Mouse (Mus musculus): ENCODE results near the gene Nrp1. TPM values are rescaled to one million over a fixed set of nuclear protein-coding genes. Genes with fewer than 3 reads are reported as not detected.

The Nrp1 gene
- polyA plus RNA-seq, 1 experiment = 6.0 TPM

DNA sequence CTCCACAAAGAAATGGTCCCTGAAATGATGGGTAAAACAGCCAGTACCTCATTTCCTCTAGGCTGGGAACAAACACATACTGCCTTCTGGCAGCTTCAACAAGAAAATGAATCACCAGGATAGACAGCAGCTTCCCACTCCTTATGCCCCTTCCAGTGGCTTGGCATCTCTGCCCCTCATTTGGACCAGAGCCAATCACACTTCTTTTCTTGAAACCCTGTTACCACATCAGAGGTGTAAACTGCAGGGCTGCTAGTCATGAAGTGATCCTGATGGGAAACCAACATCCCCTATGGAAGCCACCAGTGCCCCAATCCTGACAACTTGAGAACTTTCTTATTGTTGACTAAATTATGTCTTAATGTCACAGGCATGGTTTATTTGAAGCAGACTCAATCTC is 150.3 kb downstream of the Nrp1 start:
- Histone ChIP-seq H3K27ac (ENCODE audit: control insufficient read depth, insufficient read depth, low read depth, low read length, poor library complexity) (no peak overlapping the region), H3K4me1 (ENCODE audit: control insufficient read depth, insufficient read depth, low read length) (no peaks in the 10 kb centered on the region), H3K4me3 (replicated peaks; ENCODE audit: control insufficient read depth, low read depth, low read length) (no peak overlapping the region)
- no peak for TF ChIP-seq POLR2A (IDR thresholded peaks at IDR 0.05; ENCODE audit: borderline replicate concordance, control insufficient read depth, low read depth, low read length)
- TF ChIP-seq CTCF (IDR thresholded peaks at IDR 0.05; ENCODE audit: control insufficient read depth, insufficient read depth, low read length) = no peak

DNA sequence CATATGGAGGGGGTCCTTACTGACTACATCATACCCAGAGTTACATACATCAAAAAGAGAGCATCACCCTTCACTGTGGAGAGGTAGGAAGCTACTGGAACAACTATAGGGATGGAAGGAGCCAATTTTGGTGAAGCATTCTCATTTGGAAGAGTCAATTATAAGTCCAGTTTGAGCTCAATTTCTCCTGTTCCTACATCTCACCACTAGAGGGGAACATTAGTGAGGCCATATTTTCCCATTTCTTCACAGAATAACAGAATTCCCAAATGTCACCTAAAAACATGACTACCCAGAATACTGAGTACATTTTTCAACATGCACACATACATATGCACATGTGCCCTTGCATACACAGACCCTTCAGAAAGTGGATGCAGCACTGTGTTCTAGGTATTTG is 152.6 kb downstream of the Nrp1 start:
- no peak overlapping the region for H3K27ac ChIP-seq (ENCODE audit: control insufficient read depth, insufficient read depth, low read depth, low read length, poor library complexity)
- TF ChIP-seq CTCF (IDR thresholded peaks at IDR 0.05; ENCODE audit: control insufficient read depth, insufficient read depth, low read length) = no peak
- no peak for TF ChIP-seq POLR2A (IDR thresholded peaks at IDR 0.05; ENCODE audit: borderline replicate concordance, control insufficient read depth, low read depth, low read length)
- no peak overlapping the region for H3K4me3 ChIP-seq (replicated peaks; ENCODE audit: control insufficient read depth, low read depth, low read length)
- no peaks in the 10 kb centered on the region for H3K4me1 ChIP-seq (ENCODE audit: control insufficient read depth, insufficient read depth, low read length)

DNA sequence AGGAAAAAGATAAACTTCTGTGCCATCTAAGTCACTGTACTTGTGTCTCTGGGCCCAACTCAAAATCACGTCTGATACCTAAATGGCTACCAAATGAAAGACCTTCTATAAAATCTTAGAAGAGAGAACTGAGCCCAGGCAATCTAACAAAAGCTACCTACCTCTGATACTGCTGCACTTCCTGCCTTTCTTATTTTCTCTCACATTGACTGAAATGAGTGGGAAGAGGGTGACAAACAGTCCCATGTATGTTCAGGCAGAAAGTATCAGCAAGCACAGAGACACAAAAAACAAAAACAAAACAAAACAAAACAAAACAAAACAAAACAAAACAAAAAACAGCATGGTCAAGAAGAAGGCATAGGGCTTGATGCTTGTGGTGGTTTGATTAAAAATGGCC is 153.3 kb downstream of the Nrp1 start:
- 67% methylated on average over 1 of the region's 1 CpGs for WGBS
- TF ChIP-seq POLR2A (IDR thresholded peaks at IDR 0.05; ENCODE audit: borderline replicate concordance, control insufficient read depth, low read depth, low read length) (no peak), CTCF (IDR thresholded peaks at IDR 0.05; ENCODE audit: control insufficient read depth, insufficient read depth, low read length) (no peak)
- Histone ChIP-seq H3K4me1 (ENCODE audit: control insufficient read depth, insufficient read depth, low read length) (no peaks in the 10 kb centered on the region), H3K4me3 (replicated peaks; ENCODE audit: control insufficient read depth, low read depth, low read length) (no peak overlapping the region), H3K27ac (ENCODE audit: control insufficient read depth, insufficient read depth, low read depth, low read length, poor library complexity) (no peak overlapping the region)

DNA sequence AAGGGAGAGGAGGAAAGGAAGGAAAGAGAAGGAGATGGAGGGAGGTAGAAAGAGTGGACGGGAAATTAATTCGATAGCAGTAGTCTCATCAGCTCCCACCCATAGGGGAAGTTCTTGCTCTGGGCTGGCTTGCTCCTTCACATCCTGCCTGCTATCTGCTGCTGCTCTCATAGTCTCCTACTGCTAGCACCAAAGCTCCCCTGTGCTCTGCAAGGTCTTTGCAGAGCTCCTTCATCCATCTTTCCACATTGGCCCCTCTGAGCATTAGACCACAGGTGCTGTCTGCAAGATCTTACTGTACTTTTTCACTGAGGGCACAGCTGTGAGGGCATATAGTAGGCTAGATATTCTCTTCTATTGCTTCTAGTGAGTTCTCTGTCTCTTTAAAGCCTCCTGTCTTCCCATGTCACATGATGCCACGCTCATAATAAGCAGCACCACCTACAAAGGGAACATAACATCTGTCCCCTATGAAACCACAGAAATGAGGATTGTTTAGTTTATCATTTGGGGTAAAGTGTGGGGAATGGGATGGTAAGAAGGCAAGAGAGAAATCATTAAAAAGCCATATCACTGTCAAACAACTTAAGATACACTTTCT is 158.5 kb downstream of the Nrp1 start:
- no peak overlapping the region for H3K27ac ChIP-seq (ENCODE audit: control insufficient read depth, insufficient read depth, low read depth, low read length, poor library complexity)
- H3K4me3 ChIP-seq (replicated peaks; ENCODE audit: control insufficient read depth, low read depth, low read length) = no peak overlapping the region
- H3K4me1 ChIP-seq (ENCODE audit: control insufficient read depth, insufficient read depth, low read length) = no peaks in the 10 kb centered on the region
- 14% methylated on average over 3 of the region's 3 CpGs for WGBS
- TF ChIP-seq POLR2A (IDR thresholded peaks at IDR 0.05; ENCODE audit: borderline replicate concordance, control insufficient read depth, low read depth, low read length) (no peak), CTCF (IDR thresholded peaks at IDR 0.05; ENCODE audit: control insufficient read depth, insufficient read depth, low read length) (no peak)

DNA sequence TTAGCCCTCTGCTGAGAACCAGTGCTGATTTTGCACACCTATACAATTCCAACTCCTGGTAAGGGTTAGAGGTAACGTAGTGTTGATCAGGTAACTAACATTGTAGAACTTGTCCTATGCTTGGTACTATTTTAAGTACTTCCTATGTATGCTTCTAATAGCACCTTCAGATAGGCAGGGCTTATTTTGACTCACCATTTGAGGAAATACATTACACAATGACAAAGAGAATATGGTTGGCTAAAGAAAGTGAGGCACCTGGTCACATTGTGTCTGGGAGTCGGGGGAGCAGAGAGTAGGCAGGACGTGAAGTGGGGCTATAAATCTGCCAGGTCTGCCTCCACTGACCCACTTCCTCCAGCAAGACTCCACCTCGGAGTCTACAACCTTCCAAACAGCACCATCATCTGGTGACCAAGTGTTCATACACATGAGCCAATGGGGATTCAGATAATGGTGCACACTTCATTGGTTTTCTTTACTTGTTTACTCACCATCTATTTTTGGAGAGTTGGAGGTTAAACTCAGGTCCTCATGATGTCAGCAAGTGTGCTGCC is 159.2 kb downstream of the Nrp1 start:
- TF ChIP-seq POLR2A (IDR thresholded peaks at IDR 0.05; ENCODE audit: borderline replicate concordance, control insufficient read depth, low read depth, low read length) = no peak
- TF ChIP-seq CTCF (IDR thresholded peaks at IDR 0.05; ENCODE audit: control insufficient read depth, insufficient read depth, low read length) = peak; percentile 19; the same call in 1 of the 2 replicates
- H3K27ac ChIP-seq (ENCODE audit: control insufficient read depth, insufficient read depth, low read depth, low read length, poor library complexity) = no peak overlapping the region
- H3K4me3 ChIP-seq (replicated peaks; ENCODE audit: control insufficient read depth, low read depth, low read length) = no peak overlapping the region
- H3K4me1 ChIP-seq (ENCODE audit: control insufficient read depth, insufficient read depth, low read length) = no peaks in the 10 kb centered on the region
- WGBS = 12% methylated on average over 4 of the region's 4 CpGs

DNA sequence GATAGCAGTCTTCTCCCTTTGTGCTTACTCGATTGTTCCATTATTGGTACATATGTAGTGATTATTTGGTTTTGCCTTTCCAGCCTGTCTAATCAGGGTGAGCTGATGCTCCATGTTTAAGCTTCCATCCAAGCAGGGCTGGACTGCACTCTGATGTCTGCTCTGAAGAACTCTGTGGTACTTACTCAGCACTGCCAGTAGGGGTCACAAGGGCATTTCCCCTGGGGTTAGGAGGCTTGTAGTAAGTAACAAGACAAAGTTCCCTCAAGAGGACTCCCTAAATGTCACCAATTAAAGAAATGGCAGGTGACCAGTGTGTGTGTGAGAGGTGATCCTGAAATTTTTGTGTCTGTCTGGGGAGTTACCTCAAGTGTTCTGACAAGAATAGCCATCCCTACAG is 161.0 kb downstream of the Nrp1 start:
- WGBS = 70% methylated on average over 1 of the region's 1 CpGs
- H3K27ac ChIP-seq (ENCODE audit: control insufficient read depth, insufficient read depth, low read depth, low read length, poor library complexity) = no peak overlapping the region
- H3K4me1 ChIP-seq (ENCODE audit: control insufficient read depth, insufficient read depth, low read length) = no peaks in the 10 kb centered on the region
- TF ChIP-seq CTCF (IDR thresholded peaks at IDR 0.05; ENCODE audit: control insufficient read depth, insufficient read depth, low read length) (peak; percentile 47), POLR2A (IDR thresholded peaks at IDR 0.05; ENCODE audit: borderline replicate concordance, control insufficient read depth, low read depth, low read length) (no peak)
- H3K4me3 ChIP-seq (replicated peaks; ENCODE audit: control insufficient read depth, low read depth, low read length) = no peak overlapping the region

DNA sequence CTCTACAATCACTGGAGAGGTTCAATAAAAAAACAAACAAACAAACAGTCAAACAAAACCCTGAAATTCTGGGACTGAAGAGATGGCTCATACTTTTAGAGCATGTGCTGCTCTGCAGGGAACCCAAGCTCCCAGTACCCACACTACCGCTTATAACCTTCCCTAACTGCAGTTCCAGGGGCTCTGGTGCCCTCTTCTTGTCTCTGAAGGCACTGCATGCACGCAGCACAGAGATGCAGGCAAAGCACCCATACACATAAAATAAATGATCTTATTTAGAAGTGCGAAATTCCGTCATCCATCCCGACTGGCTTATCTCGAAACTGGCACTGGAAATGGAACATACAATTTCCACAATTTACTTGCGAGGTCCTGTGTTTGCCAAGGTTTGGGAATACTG is 165.4 kb downstream of the Nrp1 start:
- H3K27ac ChIP-seq (ENCODE audit: control insufficient read depth, insufficient read depth, low read depth, low read length, poor library complexity) = no peak overlapping the region
- TF ChIP-seq CTCF (IDR thresholded peaks at IDR 0.05; ENCODE audit: control insufficient read depth, insufficient read depth, low read length) (peak; percentile 48), POLR2A (IDR thresholded peaks at IDR 0.05; ENCODE audit: borderline replicate concordance, control insufficient read depth, low read depth, low read length) (no peak)
- WGBS = 80% methylated on average over 7 of the region's 7 CpGs
- no peak overlapping the region for H3K4me3 ChIP-seq (replicated peaks; ENCODE audit: control insufficient read depth, low read depth, low read length)
- no peaks in the 10 kb centered on the region for H3K4me1 ChIP-seq (ENCODE audit: control insufficient read depth, insufficient read depth, low read length)

DNA sequence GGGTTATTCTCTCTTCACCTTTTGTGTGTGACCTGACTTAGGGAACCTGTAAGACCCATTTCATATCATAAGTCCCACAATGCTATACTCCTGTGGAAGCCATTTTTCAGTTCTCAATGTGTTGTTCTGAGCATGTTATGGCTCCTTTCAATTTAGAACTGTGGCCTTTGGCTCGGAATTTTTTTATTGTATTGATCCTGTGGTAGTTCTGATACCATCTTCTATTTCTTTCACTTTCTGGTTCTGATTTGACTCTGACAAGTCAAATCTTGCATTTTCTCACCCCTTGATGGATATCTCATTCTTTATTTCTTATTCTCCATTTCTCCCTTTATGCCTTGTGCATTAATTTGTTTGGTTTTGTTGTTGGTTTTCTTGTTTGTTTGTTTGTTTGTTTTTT is 167.5 kb downstream of the Nrp1 start:
- no peak overlapping the region for H3K27ac ChIP-seq (ENCODE audit: control insufficient read depth, insufficient read depth, low read depth, low read length, poor library complexity)
- TF ChIP-seq POLR2A (IDR thresholded peaks at IDR 0.05; ENCODE audit: borderline replicate concordance, control insufficient read depth, low read depth, low read length) (no peak), CTCF (IDR thresholded peaks at IDR 0.05; ENCODE audit: control insufficient read depth, insufficient read depth, low read length) (no peak)
- H3K4me3 ChIP-seq (replicated peaks; ENCODE audit: control insufficient read depth, low read depth, low read length) = no peak overlapping the region
- 65% methylated on average over 1 of the region's 1 CpGs for WGBS
- H3K4me1 ChIP-seq (ENCODE audit: control insufficient read depth, insufficient read depth, low read length) = no peaks in the 10 kb centered on the region
